Mouse (Mus musculus) forebrain, embryonic 16.5 days (tissue): ENCODE measurements around the gene Mid1. TPM values are rescaled to one million over a fixed set of nuclear protein-coding genes. Genes with fewer than 3 reads are reported as not detected.
A peak's percentile ranks its signal among the peaks of the same experiment; 100 is the strongest.

ENCODE experiments used
- ATAC-seq: fragments of 200-750 bp; cut with Nextera tagmentation; 2 replicates; pipeline ENCODE4 v1.8.0; 2017; ENCODE audit warnings: mild to moderate bottlenecking, moderate library complexity
- H3K27ac ChIP-seq: fragments of 300-500 bp; sonication (generic); 2 replicates; pipeline ENCODE4 v1.5.1; 2014; ENCODE audit warnings: low read length, control low read depth
- H3K27me3 ChIP-seq: fragments of 300-500 bp; sonication (generic); replicated peaks from 2 replicates; pipeline ENCODE4 v1.6.1; 2014; ENCODE audit warnings: low read length; ENCODE audit not compliant: control insufficient read depth, insufficient read depth
- H3K36me3 ChIP-seq: fragments of 300-500 bp; sonication (generic); 2 replicates; pipeline ENCODE4 v1.6.1; 2014; ENCODE audit not compliant: control insufficient read depth, insufficient read depth
- H3K4me1 ChIP-seq: fragments of 300-500 bp; sonication (generic); replicated peaks from 2 replicates; pipeline ENCODE4 v1.6.1; 2014; ENCODE audit warnings: low read length; ENCODE audit not compliant: control insufficient read depth, insufficient read depth
- H3K4me2 ChIP-seq: fragments of 300-500 bp; sonication (generic); 2 replicates; pipeline ENCODE4 v1.6.1; 2014; ENCODE audit warnings: mild to moderate bottlenecking, low read length, control low read depth
- H3K4me3 ChIP-seq: fragments of 300-500 bp; sonication (generic); replicated peaks from 2 replicates; pipeline ENCODE4 v1.5.1; 2014; ENCODE audit warnings: mild to moderate bottlenecking, low read length, control low read depth
- H3K9ac ChIP-seq: fragments of 300-500 bp; sonication (generic); replicated peaks from 2 replicates; pipeline ENCODE4 v1.6.1; 2014; ENCODE audit warnings: low read depth, low read length, control low read depth
- H3K9me3 ChIP-seq: fragments of 300-500 bp; sonication (generic); 2 replicates; pipeline ENCODE4 v1.6.1; 2016; ENCODE audit warnings: low read length; ENCODE audit not compliant: control insufficient read depth
- WGBS: fragments of 180-500 bp; shearing (Covaris S2); extraction: QIAGEN DNeasy Blood & Tissue Kit; methylation state at CpG from one replicate; pipeline ENCODE4 v1.1.7; 2014; 5-methylcytosine and 5-hydroxymethylcytosine counted together
- polyA plus RNA-seq: library from polyadenylated mRNA; unstranded; fragments of >200 nt; fragmentation: Nextera tagmentation; extraction: Ambion mirVana; gene quantifications from 2 replicates; pipeline ENCODE4 v1.2.1, GENCODE M21; 2015

The Mid1 gene
- polyA plus RNA-seq, 1 experiment from 2014 or later: 10.0 TPM

GRCm38 (mm10) chrX:169863841-169864240 lies 178.8 kb downstream of the Mid1 start:
- H3K36me3 ChIP-seq: no peaks in the 10 kb centered on the region
- H3K4me1 ChIP-seq: no peaks in the 10 kb centered on the region; the same call in 1 of the 2 replicates
- WGBS: 65% methylated on average over 1 of the region's 1 CpGs
- H3K9ac ChIP-seq: no peak overlapping the region
- no peak overlapping the region for H3K4me2 ChIP-seq
- H3K27ac ChIP-seq: no peak overlapping the region
- 0 out of 2 replicates have a peak, but pooled peaks cover 2% of the 10 kb centered on the region for H3K27me3 ChIP-seq
- H3K4me3 ChIP-seq: no peak overlapping the region
- ATAC-seq: no peak
- H3K9me3 ChIP-seq: no peaks in the 10 kb centered on the region

GRCm38 (mm10) chrX:169868223-169868622 lies 183.2 kb downstream of the Mid1 start:
- Histone ChIP-seq H3K9ac (no peak overlapping the region), H3K27ac (no peak overlapping the region), H3K4me1 (no peaks in the 10 kb centered on the region; the same call in 1 of the 2 replicates), H3K27me3 (peaks cover 3% of the 10 kb centered on the region; the same call in 1 of the 2 replicates), H3K4me3 (no peak overlapping the region), H3K36me3 (no peaks in the 10 kb centered on the region), H3K4me2 (no peak overlapping the region), H3K9me3 (no peaks in the 10 kb centered on the region)
- no peak for ATAC-seq
- 60% methylated on average over 5 of the region's 5 CpGs for WGBS

GRCm38 (mm10) chrX:169874475-169874874 lies 189.5 kb downstream of the Mid1 start:
- Histone ChIP-seq H3K4me1 (no peaks in the 10 kb centered on the region), H3K9me3 (no peaks in the 10 kb centered on the region), H3K9ac (no peak overlapping the region), H3K4me2 (no peak overlapping the region), H3K4me3 (no peak overlapping the region), H3K27me3 (peaks cover 3% of the 10 kb centered on the region; the same call in 1 of the 2 replicates), H3K36me3 (no peaks in the 10 kb centered on the region), H3K27ac (no peak overlapping the region)
- no peak for ATAC-seq
- WGBS: 45% methylated on average over 1 of the region's 1 CpGs

DNA sequence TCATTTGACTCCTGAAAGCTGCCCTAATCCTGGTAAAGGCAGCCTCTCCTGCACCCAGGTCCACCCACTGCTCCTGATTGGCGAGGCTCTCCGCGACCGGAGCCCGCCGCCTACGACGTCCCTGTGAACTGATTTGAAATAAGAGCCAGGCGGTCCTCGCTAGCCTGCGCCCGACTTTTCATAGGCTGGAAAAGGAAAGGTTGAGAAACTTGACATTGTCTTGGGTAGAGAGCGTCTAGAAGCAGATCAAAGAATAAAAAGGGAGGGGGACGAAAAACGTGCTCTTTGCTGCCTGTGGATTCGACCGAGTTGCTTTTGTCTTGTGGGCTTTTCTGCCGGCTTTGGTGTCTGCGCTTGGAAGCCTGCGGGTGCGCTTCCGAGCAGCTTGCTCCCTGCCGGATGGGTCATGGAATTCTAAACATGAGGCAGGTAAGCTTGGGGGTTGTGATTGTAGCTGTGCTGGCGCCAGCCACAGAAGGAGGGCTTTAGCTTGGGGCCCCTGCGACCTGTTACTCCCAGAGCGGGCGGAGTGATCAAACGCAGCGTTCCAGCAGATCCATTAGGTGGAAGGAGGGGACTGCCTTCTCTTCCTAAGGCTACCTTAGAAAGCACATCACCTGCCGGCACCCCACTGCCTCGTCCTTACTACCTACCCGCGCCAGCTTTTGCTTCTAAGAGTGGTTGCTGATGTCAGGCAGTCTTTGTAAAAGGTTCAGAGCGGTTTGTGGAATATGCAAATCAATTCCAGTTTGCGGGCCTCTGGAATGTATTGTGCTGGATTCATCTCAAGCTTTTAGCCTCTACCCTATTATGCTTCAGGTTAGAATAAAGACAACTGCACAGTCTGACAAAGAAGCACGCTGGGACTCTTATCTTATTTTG lies 194.7 kb downstream of the Mid1 start:
- peak overlapping the region; percentile 28 for H3K27ac ChIP-seq

DNA sequence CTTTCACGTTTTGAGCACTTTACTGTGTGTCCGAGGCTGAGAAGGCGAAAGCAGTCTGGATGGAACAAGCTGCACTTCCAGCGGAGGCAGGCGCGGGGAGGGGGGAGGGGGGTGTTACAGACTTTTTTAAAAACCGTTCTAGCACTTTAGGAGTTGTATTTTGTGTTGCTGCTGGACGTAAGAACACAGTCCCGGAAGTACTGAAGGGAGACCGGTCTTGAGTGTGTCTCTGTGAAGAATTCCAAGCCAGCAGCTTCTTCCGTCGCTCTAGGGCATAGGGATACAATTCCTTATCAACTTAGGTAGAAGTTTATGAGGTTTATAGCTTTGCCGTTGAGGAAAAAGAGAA lies 195.3 kb downstream of the Mid1 start:
- WGBS: 12% methylated on average over 13 of the region's 13 CpGs
- peak; percentile 11; the same call in 1 of the 2 replicates for ATAC-seq

More for the DNA sequence above, 194.7 kb downstream of the Mid1 start:
- 11% methylated on average over 36 of the region's 36 CpGs for WGBS
- peak; percentile 86 for ATAC-seq
- Histone ChIP-seq H3K4me1 (peaks cover 9% of the 10 kb centered on the region), H3K36me3 (no peaks in the 10 kb centered on the region), H3K4me3 (peak overlapping the region; percentile 62), H3K4me2 (peak overlapping the region; percentile 59), H3K27me3 (no peaks in the 10 kb centered on the region; the same call in 1 of the 2 replicates), H3K9me3 (no peaks in the 10 kb centered on the region), H3K9ac (peak overlapping the region; percentile 63)

DNA sequence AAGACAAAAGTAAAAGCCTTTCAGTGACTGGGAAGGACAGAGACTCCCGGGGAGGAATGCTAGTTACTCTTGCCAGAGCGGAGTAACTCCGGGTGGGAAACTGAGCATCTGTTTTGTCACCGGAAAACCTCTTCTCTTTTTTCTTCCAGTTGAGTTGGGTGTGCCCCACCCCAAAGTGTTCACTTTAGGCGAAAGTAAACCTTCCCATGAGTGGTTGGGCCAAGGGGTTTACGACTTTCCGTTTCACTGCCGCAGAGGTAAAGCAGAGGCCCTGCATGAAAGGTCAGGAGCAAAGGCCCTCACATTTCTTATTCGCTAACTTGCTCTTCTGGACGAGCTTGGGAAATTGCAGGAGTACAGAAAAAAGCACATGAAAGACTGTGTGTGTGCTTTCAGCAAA lies 195.8 kb downstream of the Mid1 start:
- Histone ChIP-seq H3K4me3 (peak overlapping the region; percentile 62), H3K4me1 (peaks cover 9% of the 10 kb centered on the region), H3K9me3 (no peaks in the 10 kb centered on the region), H3K9ac (peak overlapping the region; percentile 53), H3K36me3 (no peaks in the 10 kb centered on the region), H3K27me3 (no peaks in the 10 kb centered on the region; the same call in 1 of the 2 replicates), H3K27ac (peak overlapping the region; percentile 23), H3K4me2 (peak overlapping the region; percentile 59)
- no peak for ATAC-seq
- 19% methylated on average over 10 of the region's 10 CpGs for WGBS

More for the DNA sequence above, 195.3 kb downstream of the Mid1 start:
- Histone ChIP-seq H3K4me1 (peaks cover 9% of the 10 kb centered on the region), H3K4me2 (peak overlapping the region; percentile 59), H3K9ac (peak overlapping the region; percentile 53; the same call in 1 of the 2 replicates), H3K9me3 (no peaks in the 10 kb centered on the region), H3K27ac (no peak overlapping the region), H3K4me3 (peak overlapping the region; percentile 62), H3K27me3 (no peaks in the 10 kb centered on the region; the same call in 1 of the 2 replicates), H3K36me3 (no peaks in the 10 kb centered on the region)

DNA sequence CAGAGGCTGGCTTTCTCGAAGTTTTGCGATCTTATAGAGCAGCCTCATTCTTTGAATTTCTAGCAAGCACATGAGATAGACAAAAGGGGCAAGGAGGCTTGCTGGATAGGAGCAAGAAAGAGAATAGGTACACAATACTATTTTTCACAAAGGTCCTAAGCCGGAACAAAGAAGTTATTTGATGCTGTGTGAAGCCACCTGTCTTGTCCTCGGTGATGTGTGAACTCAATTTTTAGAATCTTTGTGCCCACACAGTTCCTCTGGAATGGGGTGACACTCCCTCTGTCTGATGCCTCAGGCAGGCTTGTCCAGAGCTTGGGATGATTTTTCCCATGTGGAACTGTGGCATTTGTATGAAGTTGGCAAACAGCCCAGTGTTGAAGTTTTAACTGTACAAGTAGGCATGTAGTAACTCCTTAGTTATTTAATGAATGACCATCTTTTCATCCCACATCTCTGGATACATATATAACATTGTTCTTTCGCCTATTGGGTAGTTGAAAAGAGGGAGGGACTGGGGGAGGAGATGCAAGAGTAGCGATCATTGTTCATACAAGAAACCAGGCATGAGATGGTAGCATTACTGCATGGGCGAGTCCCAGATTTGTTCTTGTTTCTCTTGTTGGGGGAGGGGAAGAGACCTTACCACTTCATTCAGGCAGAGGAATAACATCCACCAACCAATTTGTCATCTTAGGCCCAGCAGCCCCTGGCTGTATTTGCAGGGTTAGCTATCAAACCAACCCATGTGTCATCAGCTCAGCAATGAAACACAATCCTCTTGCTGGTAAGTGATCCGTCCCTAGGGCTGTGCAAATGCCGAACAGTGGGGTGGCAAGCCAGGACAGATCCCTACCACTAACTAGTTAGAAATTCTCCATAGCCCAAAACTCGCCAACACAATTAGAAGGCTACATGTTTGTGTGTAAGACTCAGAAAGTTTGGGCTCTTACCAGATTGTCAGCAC lies 196.5 kb downstream of the Mid1 start:
- H3K9me3 ChIP-seq: no peaks in the 10 kb centered on the region
- H3K4me2 ChIP-seq: peak overlapping the region; percentile 59
- no peaks in the 10 kb centered on the region for H3K36me3 ChIP-seq
- no peaks in the 10 kb centered on the region; the same call in 1 of the 2 replicates for H3K27me3 ChIP-seq
- H3K27ac ChIP-seq: peak overlapping the region; percentile 23
- ATAC-seq: 0 out of 2 replicates have a peak, but pooled peaks have one; percentile 11
- H3K4me3 ChIP-seq: peak overlapping the region; percentile 62
- peaks cover 9% of the 10 kb centered on the region for H3K4me1 ChIP-seq
- H3K9ac ChIP-seq: peak overlapping the region; percentile 53; the same call in 1 of the 2 replicates
- 20% methylated on average over 10 of the region's 10 CpGs for WGBS

- 45% methylated on average over 1 of the region's 1 CpGs for WGBS
- Histone ChIP-seq H3K4me2 (peak overlapping the region; percentile 59), H3K9me3 (no peaks in the 10 kb centered on the region), H3K27me3 (no peaks in the 10 kb centered on the region; the same call in 1 of the 2 replicates), H3K4me1 (peaks cover 9% of the 10 kb centered on the region), H3K27ac (no peak overlapping the region), H3K9ac (no peak overlapping the region), H3K36me3 (no peaks in the 10 kb centered on the region), H3K4me3 (no peak overlapping the region)
- ATAC-seq: no peak
Observed at GRCm38 (mm10) chrX:169882220-169882609, 197.2 kb downstream of the Mid1 start.
